Mouse (Mus musculus) heart, embryonic 12.5 days (tissue): ENCODE results near the gene Aar2. TPM values are rescaled to one million over a fixed set of nuclear protein-coding genes. Genes with fewer than 3 reads are reported as not detected.

ENCODE experiments used
- ATAC-seq: fragments of 200-750 bp; cut with Nextera tagmentation; 2 replicates; pipeline ENCODE4 v1.8.0; 2017; ENCODE audit warnings: moderate TSS enrichment, moderate library complexity; ENCODE audit not compliant: insufficient number of reproducible peaks, low FRiP score
- H3K27ac ChIP-seq: fragments of 300-500 bp; sonication (generic); 2 replicates; pipeline ENCODE4 v1.5.1; 2016; ENCODE audit warnings: mild to moderate bottlenecking, moderate library complexity; ENCODE audit not compliant: poor library complexity, severe bottlenecking
- H3K27me3 ChIP-seq: fragments of 300-500 bp; sonication (generic); replicated peaks from 2 replicates; pipeline ENCODE4 v1.6.1; 2016; ENCODE audit warnings: mild to moderate bottlenecking, moderate library complexity
- H3K36me3 ChIP-seq: fragments of 300-500 bp; sonication (generic); 2 replicates; pipeline ENCODE4 v1.6.1; 2016; ENCODE audit warnings: mild to moderate bottlenecking, moderate library complexity
- H3K4me1 ChIP-seq: fragments of 300-500 bp; sonication (generic); replicated peaks from 2 replicates; pipeline ENCODE4 v1.6.1; 2016; ENCODE audit warnings: mild to moderate bottlenecking
- H3K4me2 ChIP-seq: fragments of 300-500 bp; sonication (generic); 2 replicates; pipeline ENCODE4 v1.6.1; 2016; ENCODE audit warnings: mild to moderate bottlenecking, moderate library complexity
- H3K4me3 ChIP-seq: fragments of 300-500 bp; sonication (generic); 2 replicates; pipeline ENCODE4 v1.5.1; 2016; ENCODE audit warnings: mild to moderate bottlenecking
- H3K9ac ChIP-seq: fragments of 300-500 bp; sonication (generic); 2 replicates; pipeline ENCODE4 v1.6.1; 2016; ENCODE audit warnings: mild to moderate bottlenecking, moderate library complexity
- H3K9me3 ChIP-seq: fragments of 300-500 bp; sonication (generic); replicated peaks from 2 replicates; pipeline ENCODE4 v1.6.1; 2016; ENCODE audit warnings: mild to moderate bottlenecking, moderate library complexity
- WGBS: fragments of 180-500 bp; shearing (Covaris S2); methylation state at CpG from one replicate; pipeline ENCODE4 v1.1.7; 2016; 5-methylcytosine and 5-hydroxymethylcytosine counted together
- polyA plus RNA-seq: library from polyadenylated mRNA; unstranded; fragments of >200 nt; fragmentation: Nextera tagmentation; extraction: Ambion mirVana; gene quantifications from 2 replicates; pipeline ENCODE4 v1.2.1, GENCODE M21; 2016

The Aar2 gene
- polyA plus RNA-seq, 1 experiment from 2014 or later = 22.8 TPM

DNA sequence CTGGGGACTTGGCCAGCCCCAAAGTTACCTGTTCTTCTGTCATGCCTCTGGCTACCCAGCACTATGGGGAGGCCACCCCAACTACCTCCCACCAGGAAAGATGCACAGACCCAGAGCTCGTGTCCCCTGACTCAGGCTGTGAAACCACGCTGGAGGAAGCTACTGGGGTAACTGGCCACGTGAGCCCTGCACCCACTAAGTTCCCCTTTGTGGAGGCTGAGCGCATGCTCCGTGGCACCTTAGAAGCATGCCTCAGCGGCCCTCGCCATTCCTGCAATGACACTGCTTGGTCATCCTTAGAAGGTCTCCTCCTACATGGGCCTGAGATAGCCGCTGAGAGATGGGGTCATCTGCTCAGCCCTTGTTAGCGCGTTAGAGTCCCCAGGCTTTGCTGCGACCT, 24.4 kb upstream of the Aar2 start:
- peak; percentile 34; the same call in 1 of the 2 replicates for ATAC-seq
- Histone ChIP-seq H3K4me1 (0 out of 2 replicates have a peak, but pooled peaks cover 4% of the 10 kb centered on the region), H3K4me2 (no peak overlapping the region), H3K9ac (no peak overlapping the region), H3K27ac (no peak overlapping the region), H3K36me3 (peaks cover 7% of the 10 kb centered on the region), H3K9me3 (no peaks in the 10 kb centered on the region), H3K4me3 (no peak overlapping the region), H3K27me3 (no peaks in the 10 kb centered on the region)
- WGBS = 81% methylated on average over 11 of the region's 11 CpGs

- H3K27ac ChIP-seq = no peak overlapping the region
- H3K4me1 ChIP-seq = 0 out of 2 replicates have a peak, but pooled peaks cover 4% of the 10 kb centered on the region
- H3K36me3 ChIP-seq = peaks cover 7% of the 10 kb centered on the region
- no peak overlapping the region for H3K4me2 ChIP-seq
- no peaks in the 10 kb centered on the region for H3K9me3 ChIP-seq
- no peak overlapping the region for H3K9ac ChIP-seq
- no peak overlapping the region for H3K4me3 ChIP-seq
- ATAC-seq = no peak
- H3K27me3 ChIP-seq = no peaks in the 10 kb centered on the region
- 50% methylated on average over 3 of the region's 3 CpGs for WGBS
Observed at GRCm38 (mm10) chr2:156524078-156524477, 23.3 kb upstream of the Aar2 start.

DNA sequence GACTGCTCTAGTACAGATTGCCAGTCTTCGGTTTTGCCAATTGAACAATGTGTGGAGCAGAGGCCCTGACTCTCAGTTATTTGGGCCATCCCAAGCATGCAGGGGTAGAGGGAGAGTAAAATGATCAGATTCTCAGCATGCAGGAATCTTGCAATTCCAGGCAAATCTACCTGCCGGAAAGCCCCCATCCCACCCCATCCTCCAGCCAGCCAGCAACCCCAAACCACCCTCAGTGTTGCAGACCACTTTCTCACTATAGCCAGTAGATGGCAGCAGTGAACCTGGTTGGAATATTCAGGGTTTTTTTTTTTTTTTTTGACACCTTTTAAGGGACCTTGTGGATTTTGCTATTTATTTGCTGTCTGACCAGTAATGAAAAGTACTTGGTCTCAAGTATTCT, 17.7 kb upstream of the Aar2 start:
- Histone ChIP-seq H3K4me3 (no peak overlapping the region), H3K9me3 (no peaks in the 10 kb centered on the region), H3K4me1 (no peaks in the 10 kb centered on the region), H3K9ac (no peak overlapping the region), H3K27ac (no peak overlapping the region), H3K27me3 (0 out of 2 replicates have a peak, but pooled peaks cover 6% of the 10 kb centered on the region), H3K36me3 (peaks cover 5% of the 10 kb centered on the region; the same call in 1 of the 2 replicates), H3K4me2 (no peak overlapping the region)
- no peak for ATAC-seq
- 56% methylated on average over 2 of the region's 2 CpGs for WGBS

DNA sequence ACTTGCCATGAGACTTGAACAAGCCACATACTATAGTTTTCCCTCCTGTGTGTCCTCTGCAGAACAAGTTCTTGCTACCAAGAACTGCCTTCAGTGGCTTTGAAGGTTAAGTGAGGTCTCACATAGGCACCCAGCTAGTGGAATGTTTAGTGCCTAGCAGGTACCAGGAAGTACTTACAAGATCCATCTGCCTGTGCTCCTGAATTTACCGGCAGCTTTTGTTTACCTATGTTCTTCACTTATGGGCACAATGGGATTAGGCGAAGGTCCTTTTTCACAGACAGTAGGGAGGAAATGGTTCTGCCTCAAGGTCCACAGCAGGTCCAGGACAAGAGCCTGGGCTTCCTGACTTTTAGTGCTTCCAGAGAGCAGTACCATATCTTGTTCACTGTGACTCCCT, 14.2 kb upstream of the Aar2 start:
- Histone ChIP-seq H3K4me2 (no peak overlapping the region), H3K4me1 (no peaks in the 10 kb centered on the region), H3K36me3 (peaks cover 7% of the 10 kb centered on the region), H3K27ac (no peak overlapping the region), H3K27me3 (0 out of 2 replicates have a peak, but pooled peaks cover 6% of the 10 kb centered on the region), H3K4me3 (no peak overlapping the region), H3K9ac (no peak overlapping the region), H3K9me3 (no peaks in the 10 kb centered on the region)
- ATAC-seq = no peak
- WGBS = 84% methylated on average over 2 of the region's 2 CpGs

DNA sequence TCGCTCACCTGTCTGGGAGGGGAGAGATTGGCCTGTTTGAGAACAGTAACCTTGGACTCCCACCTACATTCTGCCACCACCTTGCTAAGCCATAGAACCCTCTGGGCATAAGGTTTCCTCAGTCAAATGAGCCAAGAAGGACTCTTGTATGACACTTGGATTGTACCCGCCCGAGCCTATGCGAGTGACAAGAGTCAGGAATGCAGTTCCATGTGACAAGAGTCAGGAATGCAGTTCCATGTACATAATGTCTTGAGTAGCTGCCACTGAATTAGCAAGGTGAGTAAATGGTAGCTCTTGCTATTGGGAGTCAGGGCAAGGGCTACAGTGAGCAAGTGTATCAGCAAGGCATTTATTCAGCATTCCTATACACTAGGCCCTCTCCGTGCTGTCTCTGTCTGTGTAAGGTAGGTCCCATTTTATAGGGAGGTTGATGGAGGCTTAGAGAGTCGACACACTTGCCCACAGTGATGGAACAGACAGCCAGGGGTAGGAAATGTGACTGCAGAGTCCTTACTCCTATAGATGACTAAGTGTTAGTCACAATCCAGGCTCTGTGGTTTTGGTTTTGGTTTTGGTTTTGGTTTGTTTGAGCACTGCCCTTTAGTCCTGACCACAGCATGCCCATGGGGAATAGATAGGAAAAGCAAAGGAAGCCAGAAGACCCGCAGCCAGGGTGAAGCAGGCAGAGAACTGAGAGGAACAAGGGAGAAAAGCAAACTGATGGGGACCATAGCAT, 8.4 kb upstream of the Aar2 start:
- Histone ChIP-seq H3K4me3 (no peak overlapping the region), H3K9me3 (no peaks in the 10 kb centered on the region), H3K4me1 (no peaks in the 10 kb centered on the region), H3K36me3 (peaks cover 10% of the 10 kb centered on the region; the same call in 1 of the 2 replicates), H3K27me3 (no peaks in the 10 kb centered on the region), H3K27ac (no peak overlapping the region), H3K9ac (no peak overlapping the region), H3K4me2 (no peak overlapping the region)
- 74% methylated on average over 7 of the region's 7 CpGs for WGBS
- ATAC-seq = no peak

DNA sequence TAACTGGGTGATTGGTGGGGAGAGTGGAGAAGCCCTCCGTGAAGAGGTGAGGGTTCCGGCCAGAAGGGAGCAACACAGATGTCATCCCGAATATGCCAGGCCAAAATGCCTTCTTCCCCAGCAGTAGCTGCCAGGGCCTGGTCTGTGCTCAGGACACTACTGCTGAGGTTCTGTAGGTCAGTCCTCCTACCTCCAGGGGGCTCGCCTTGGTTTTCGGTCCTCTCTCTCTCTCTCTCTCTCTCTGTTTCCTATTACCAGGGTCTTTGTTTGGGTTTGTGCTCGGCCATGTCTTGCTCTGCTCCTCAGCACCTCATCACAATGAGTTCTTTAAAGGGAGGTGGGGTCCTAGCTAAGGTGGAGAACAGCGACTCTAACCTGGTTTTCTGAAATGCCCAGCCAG, 6.4 kb upstream of the Aar2 start:
- Histone ChIP-seq H3K27ac (no peak overlapping the region), H3K4me3 (no peak overlapping the region), H3K9ac (no peak overlapping the region), H3K36me3 (peaks cover 10% of the 10 kb centered on the region; the same call in 1 of the 2 replicates), H3K27me3 (no peaks in the 10 kb centered on the region), H3K4me2 (no peak overlapping the region), H3K9me3 (no peaks in the 10 kb centered on the region), H3K4me1 (no peaks in the 10 kb centered on the region)
- 78% methylated on average over 7 of the region's 7 CpGs for WGBS
- no peak for ATAC-seq

DNA sequence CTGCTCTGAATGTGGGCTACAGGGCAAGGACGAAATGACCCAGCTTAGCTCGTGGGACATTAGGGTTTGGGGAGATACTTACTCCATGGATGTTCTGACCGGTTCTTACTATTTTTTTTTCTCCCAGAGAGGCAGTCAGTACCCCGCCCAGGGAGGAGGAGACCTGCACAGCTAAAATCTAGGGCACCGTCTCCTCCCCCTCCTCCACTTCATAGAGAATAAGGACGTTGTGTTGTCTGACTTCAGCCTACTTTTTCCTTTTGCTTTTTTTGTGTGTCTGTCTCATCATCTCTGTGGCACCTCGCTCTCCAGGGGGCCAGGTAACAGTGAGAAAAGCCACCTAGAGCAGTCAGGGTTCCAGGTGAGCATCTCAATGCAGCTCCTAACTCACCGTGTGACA, 5.0 kb upstream of the Aar2 start:
- WGBS = 70% methylated on average over 8 of the region's 8 CpGs
- Histone ChIP-seq H3K4me3 (no peak overlapping the region), H3K27ac (no peak overlapping the region), H3K27me3 (no peaks in the 10 kb centered on the region), H3K9ac (no peak overlapping the region), H3K9me3 (no peaks in the 10 kb centered on the region), H3K4me2 (no peak overlapping the region), H3K36me3 (peaks cover 7% of the 10 kb centered on the region; the same call in 1 of the 2 replicates), H3K4me1 (peaks cover 4% of the 10 kb centered on the region)
- no peak for ATAC-seq

GRCm38 (mm10) chr2:156543804-156544203, 3.6 kb upstream of the Aar2 start:
- no peak for ATAC-seq
- Histone ChIP-seq H3K9ac (no peak overlapping the region), H3K4me3 (no peak overlapping the region), H3K4me2 (no peak overlapping the region), H3K27me3 (no peaks in the 10 kb centered on the region), H3K36me3 (peaks cover 7% of the 10 kb centered on the region; the same call in 1 of the 2 replicates), H3K27ac (no peak overlapping the region), H3K9me3 (no peaks in the 10 kb centered on the region), H3K4me1 (peaks cover 10% of the 10 kb centered on the region)
- WGBS = 73% methylated on average over 3 of the region's 3 CpGs

DNA sequence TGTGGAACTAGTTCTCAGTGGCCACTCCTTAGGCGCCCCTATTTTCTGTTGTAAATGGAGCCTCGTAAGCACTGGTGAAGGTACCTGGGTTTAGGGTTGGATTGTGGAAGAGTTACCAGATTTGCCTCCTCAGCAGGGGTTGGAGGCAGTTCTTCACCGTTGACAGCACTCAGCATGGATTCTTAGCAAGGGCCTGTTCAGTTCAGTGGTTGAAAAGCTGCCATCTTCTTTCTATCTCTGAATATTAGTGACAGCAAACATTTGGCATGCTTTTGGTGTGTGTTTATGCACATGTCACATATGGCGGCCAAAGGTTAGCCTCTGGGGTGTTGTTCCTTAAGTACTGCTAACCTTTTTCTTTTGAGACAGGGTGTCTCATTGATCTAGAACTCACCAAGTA, 5.0 kb downstream of the Aar2 start:
- no peaks in the 10 kb centered on the region for H3K9me3 ChIP-seq
- no peak overlapping the region for H3K4me2 ChIP-seq
- H3K4me3 ChIP-seq = no peak overlapping the region
- no peak overlapping the region for H3K9ac ChIP-seq
- H3K27ac ChIP-seq = no peak overlapping the region
- WGBS = 91% methylated on average over 4 of the region's 4 CpGs
- peaks cover 58% of the 10 kb centered on the region for H3K36me3 ChIP-seq
- peaks cover 12% of the 10 kb centered on the region for H3K4me1 ChIP-seq
- no peak for ATAC-seq
- H3K27me3 ChIP-seq = no peaks in the 10 kb centered on the region

DNA sequence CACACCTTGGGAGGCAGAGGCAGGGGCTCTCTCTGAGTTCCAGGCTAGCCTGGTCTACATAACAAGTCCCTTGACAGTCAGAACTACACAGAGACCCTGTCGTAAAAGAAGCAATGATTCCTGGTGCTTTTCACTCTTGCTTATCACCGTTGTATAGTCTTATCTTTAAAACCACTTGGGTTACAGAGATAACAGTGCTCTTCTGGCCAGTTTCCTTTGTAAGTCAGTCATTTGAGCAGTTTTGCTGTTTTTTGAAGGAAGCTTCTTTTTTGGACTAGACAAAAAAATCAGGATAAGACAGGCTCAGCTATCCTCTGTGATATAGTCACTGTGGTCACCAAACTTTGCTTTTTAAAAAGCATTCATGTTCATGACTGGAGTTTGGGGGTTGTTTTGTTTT, 14.4 kb downstream of the Aar2 start:
- WGBS = 5% methylated on average over 2 of the region's 2 CpGs

DNA sequence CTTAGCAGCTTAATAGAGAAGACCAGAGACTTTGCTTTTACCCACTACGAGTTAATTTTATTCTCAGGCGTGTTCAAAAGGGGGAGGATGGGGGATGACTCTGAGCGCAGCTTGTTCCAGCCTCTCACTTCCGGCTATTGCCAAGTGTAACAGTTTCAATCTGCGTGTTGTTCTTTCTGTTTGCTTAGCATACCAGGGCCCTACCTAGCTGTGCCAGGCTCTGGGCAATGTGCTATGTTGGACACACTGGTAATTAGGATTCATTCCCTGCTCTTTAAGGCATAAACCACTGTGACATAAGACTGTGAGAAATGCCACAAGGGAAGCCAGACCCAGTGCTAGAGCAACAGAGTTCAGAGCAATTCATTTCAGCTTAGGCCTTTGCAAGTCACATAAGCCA, 16.2 kb downstream of the Aar2 start:
- H3K4me1 ChIP-seq = peaks cover 5% of the 10 kb centered on the region; the same call in 1 of the 2 replicates
- H3K4me3 ChIP-seq = no peak overlapping the region
- no peak for ATAC-seq
- WGBS = 82% methylated on average over 5 of the region's 5 CpGs
- H3K27ac ChIP-seq = no peak overlapping the region
- no peak overlapping the region for H3K9ac ChIP-seq
- no peaks in the 10 kb centered on the region for H3K9me3 ChIP-seq
- no peaks in the 10 kb centered on the region for H3K27me3 ChIP-seq
- H3K36me3 ChIP-seq = peaks cover 46% of the 10 kb centered on the region
- H3K4me2 ChIP-seq = no peak overlapping the region

More for the DNA sequence above, 14.4 kb downstream of the Aar2 start:
- Histone ChIP-seq H3K9ac (no peak overlapping the region), H3K27ac (no peak overlapping the region), H3K36me3 (peaks cover 43% of the 10 kb centered on the region), H3K4me2 (no peak overlapping the region), H3K4me1 (peaks cover 5% of the 10 kb centered on the region; the same call in 1 of the 2 replicates), H3K9me3 (no peaks in the 10 kb centered on the region), H3K4me3 (no peak overlapping the region), H3K27me3 (no peaks in the 10 kb centered on the region)
- ATAC-seq = no peak
